Mouse (Mus musculus) bone marrow, adult 2 months (tissue): ENCODE data around the gene Rbm20.

ENCODE experiments used
- CTCF ChIP-seq: fragments of 200-500 bp; IDR thresholded peaks from 2 replicates; pipeline ENCODE4 v1.5.1; 2011; ENCODE audit warnings: low read length, control low read depth; ENCODE audit not compliant: control insufficient read depth, insufficient read depth
- POLR2A ChIP-seq: fragments of 200-500 bp; IDR thresholded peaks from 2 replicates; pipeline ENCODE4 v1.6.1; 2011; ENCODE audit warnings: low read depth, mild to moderate bottlenecking, control low read depth, low read length, borderline replicate concordance; ENCODE audit not compliant: control insufficient read depth

GRCm38 (mm10) chr19:53652267-53652666 is 24.8 kb upstream of the Rbm20 start:
- TF ChIP-seq CTCF (no peak), POLR2A (no peak)
